Mouse (Mus musculus) midbrain, postnatal 0 days (tissue): Measurements from ENCODE around the gene Arhgap15. TPM values are rescaled to one million over a fixed set of nuclear protein-coding genes. Genes with fewer than 3 reads are reported as not detected.
A peak's percentile ranks its signal among the peaks of the same experiment; 100 is the strongest.

Experiments
- ATAC-seq: fragments of 200-750 bp; cut with Nextera tagmentation; 2 replicates; pipeline ENCODE4 v1.8.0; 2017; ENCODE audit warnings: moderate number of reproducible peaks, mild to moderate bottlenecking, moderate TSS enrichment, moderate library complexity; ENCODE audit not compliant: low FRiP score
- DNase-seq: peaks from one replicate; pipeline ENCODE4 v3.0.0-alpha.2; 2015; ENCODE audit warnings: low spot score
- H3K27ac ChIP-seq: fragments of 300-500 bp; sonication (generic); 2 replicates; pipeline ENCODE4 v1.5.1; 2014; ENCODE audit warnings: low read depth, mild to moderate bottlenecking, low read length, mixed read lengths
- H3K27me3 ChIP-seq: fragments of 300-500 bp; sonication (generic); 2 replicates; pipeline ENCODE4 v1.6.1; 2014; ENCODE audit warnings: low read length, control low read depth, mixed read lengths; ENCODE audit not compliant: insufficient read depth
- H3K36me3 ChIP-seq: fragments of 300-500 bp; sonication (generic); 2 replicates; pipeline ENCODE4 v1.6.1; 2014; ENCODE audit warnings: low read length, control low read depth, mixed read lengths; ENCODE audit not compliant: insufficient read depth
- H3K4me1 ChIP-seq: fragments of 300-500 bp; sonication (generic); 2 replicates; pipeline ENCODE4 v1.6.1; 2014; ENCODE audit warnings: mild to moderate bottlenecking, control low read depth, antibody characterized with exemption, low read length, mixed read lengths; ENCODE audit not compliant: insufficient read depth
- H3K4me2 ChIP-seq: fragments of 300-500 bp; sonication (generic); 2 replicates; pipeline ENCODE4 v1.6.1; 2014; ENCODE audit warnings: low read depth, mild to moderate bottlenecking, low read length, mixed read lengths; ENCODE audit not compliant: poor library complexity, severe bottlenecking
- H3K4me3 ChIP-seq: fragments of 300-500 bp; sonication (generic); 2 replicates; pipeline ENCODE4 v1.5.1; 2014; ENCODE audit warnings: low read depth, mild to moderate bottlenecking, low read length, moderate library complexity
- H3K9ac ChIP-seq: fragments of 300-500 bp; sonication (generic); replicated peaks from 2 replicates; pipeline ENCODE4 v1.6.1; 2014; ENCODE audit warnings: mild to moderate bottlenecking, low read length, moderate library complexity, mixed read lengths; ENCODE audit not compliant: poor library complexity, severe bottlenecking
- H3K9me3 ChIP-seq: fragments of 300-500 bp; sonication (generic); 2 replicates; pipeline ENCODE4 v1.6.1; 2016; ENCODE audit warnings: low read length, control low read depth
- CTCF ChIP-seq: IDR thresholded peaks from 2 replicates; pipeline ENCODE4 v1.5.1; 2016; ENCODE audit warnings: antibody characterized with exemption, mild to moderate bottlenecking
- WGBS: fragments of 180-500 bp; shearing (Covaris S2); extraction: QIAGEN DNeasy Blood & Tissue Kit; methylation state at CpG from one replicate; pipeline ENCODE4 v1.1.7; 2014; 5-methylcytosine and 5-hydroxymethylcytosine counted together
- polyA plus RNA-seq: library from polyadenylated mRNA; unstranded; fragments of >200 nt; fragmentation: Nextera tagmentation; extraction: Ambion mirVana; gene quantifications from 2 replicates; pipeline ENCODE4 v1.2.1, GENCODE M21; 2015
- total RNA-seq: library from RNA; depleted of rRNA; stranded (reverse); fragments of >200 nt; gene quantifications from 2 replicates; pipeline ENCODE4 v1.2.3, GENCODE M21; 2014

Arhgap15 gene
- total and polyA plus RNA-seq, 2 experiments from 2014 or later = 0.77 to 1.2 TPM

GRCm38 (mm10) chr2:44065067-44065466, 316.4 kb downstream of the Arhgap15 start:
- no peak overlapping the region for H3K4me2 ChIP-seq
- no peaks in the 10 kb centered on the region for H3K9me3 ChIP-seq
- H3K4me3 ChIP-seq = no peak overlapping the region
- no peaks in the 10 kb centered on the region for H3K27me3 ChIP-seq
- WGBS = 72% methylated on average over 5 of the region's 5 CpGs
- DNase-seq (no peak), ATAC-seq (no peak)
- H3K36me3 ChIP-seq = no peaks in the 10 kb centered on the region
- H3K9ac ChIP-seq = no peak overlapping the region
- H3K27ac ChIP-seq = no peak overlapping the region
- no peaks in the 10 kb centered on the region for H3K4me1 ChIP-seq
- TF ChIP-seq CTCF = 0 out of 2 replicates have a peak, but pooled peaks have one; percentile 9

GRCm38 (mm10) chr2:44068151-44068840, 319.7 kb downstream of the Arhgap15 start:
- Histone ChIP-seq H3K9me3 (no peaks in the 10 kb centered on the region), H3K4me3 (no peak overlapping the region), H3K4me1 (no peaks in the 10 kb centered on the region), H3K27me3 (no peaks in the 10 kb centered on the region), H3K27ac (no peak overlapping the region), H3K4me2 (no peak overlapping the region), H3K9ac (no peak overlapping the region), H3K36me3 (no peaks in the 10 kb centered on the region)
- DNase-seq (peak; percentile 27), ATAC-seq (no peak)
- TF ChIP-seq CTCF = no peak
- 65% methylated on average over 7 of the region's 7 CpGs for WGBS

GRCm38 (mm10) chr2:44068906-44069305, 320.3 kb downstream of the Arhgap15 start:
- DNase-seq = peak; percentile 26
- TF ChIP-seq CTCF = no peak
- Histone ChIP-seq H3K27ac (no peak overlapping the region), H3K36me3 (no peaks in the 10 kb centered on the region), H3K4me3 (no peak overlapping the region), H3K27me3 (no peaks in the 10 kb centered on the region), H3K4me1 (no peaks in the 10 kb centered on the region), H3K9me3 (no peaks in the 10 kb centered on the region), H3K4me2 (no peak overlapping the region), H3K9ac (no peak overlapping the region)
- 75% methylated on average over 2 of the region's 2 CpGs for WGBS
- no peak for ATAC-seq

- no peak for DNase-seq
- Histone ChIP-seq H3K4me3 (no peak overlapping the region), H3K9ac (no peak overlapping the region), H3K4me2 (no peak overlapping the region), H3K27me3 (no peaks in the 10 kb centered on the region), H3K9me3 (no peaks in the 10 kb centered on the region), H3K27ac (no peak overlapping the region), H3K36me3 (no peaks in the 10 kb centered on the region), H3K4me1 (no peaks in the 10 kb centered on the region)
- no peak for ATAC-seq
- no peak for TF ChIP-seq CTCF
These were observed 327.9 kb downstream of the Arhgap15 start for GRCm38 (mm10) chr2:44076570-44076969.

- ATAC-seq = no peak
- TF ChIP-seq CTCF = no peak
- Histone ChIP-seq H3K27me3 (no peaks in the 10 kb centered on the region), H3K36me3 (no peaks in the 10 kb centered on the region), H3K9ac (no peak overlapping the region), H3K9me3 (no peaks in the 10 kb centered on the region), H3K4me2 (no peak overlapping the region), H3K27ac (no peak overlapping the region), H3K4me3 (no peak overlapping the region), H3K4me1 (no peaks in the 10 kb centered on the region)
- 86% methylated on average over 6 of the region's 6 CpGs for WGBS
- no peak for DNase-seq
These were observed 331.9 kb downstream of the Arhgap15 start for GRCm38 (mm10) chr2:44080530-44080929.

- no peaks in the 10 kb centered on the region for H3K4me1 ChIP-seq
- DNase-seq = no peak
- ATAC-seq = no peak
- H3K9me3 ChIP-seq = no peaks in the 10 kb centered on the region
- no peak for TF ChIP-seq CTCF
- H3K27ac ChIP-seq = no peak overlapping the region
- no peaks in the 10 kb centered on the region for H3K27me3 ChIP-seq
- no peaks in the 10 kb centered on the region for H3K36me3 ChIP-seq
- H3K9ac ChIP-seq = no peak overlapping the region
- 88% methylated on average over 4 of the region's 4 CpGs for WGBS
- no peak overlapping the region for H3K4me2 ChIP-seq
- no peak overlapping the region for H3K4me3 ChIP-seq
These were observed 332.6 kb downstream of the Arhgap15 start for GRCm38 (mm10) chr2:44081241-44081640.
